Mouse (Mus musculus) liver, embryonic 14.5 days (tissue): ENCODE data around the gene Vmn2r66. TPM values are rescaled to one million over a fixed set of nuclear protein-coding genes. Genes with fewer than 3 reads are reported as not detected.

Experiments used
- ATAC-seq: fragments of 200-750 bp; cut with Nextera tagmentation; 2 replicates; pipeline ENCODE4 v1.8.0; 2017; ENCODE audit warnings: moderate number of reproducible peaks, mild to moderate bottlenecking, moderate library complexity; ENCODE audit not compliant: insufficient read depth
- DNase-seq, 3 experiments: peaks; one replicate each; pipeline ENCODE4 v3.0.0-alpha.2; 2012 to 2013; ENCODE audit warnings: low read depth in 3 of 3, low spot score in 3 of 3
- H3K27ac ChIP-seq: fragments of 300-500 bp; sonication (generic); 2 replicates; pipeline ENCODE4 v1.5.1; 2014; ENCODE audit warnings: moderate library complexity, mild to moderate bottlenecking, control low read depth, inconsistent platforms
- H3K27me3 ChIP-seq: fragments of 300-500 bp; sonication (generic); 2 replicates; pipeline ENCODE4 v1.6.1; 2014; ENCODE audit warnings: mild to moderate bottlenecking, low read length, moderate library complexity; ENCODE audit not compliant: control insufficient read depth, insufficient read depth
- H3K36me3 ChIP-seq: fragments of 300-500 bp; sonication (generic); replicated peaks from 2 replicates; pipeline ENCODE4 v1.6.1; 2014; ENCODE audit warnings: low read depth; ENCODE audit not compliant: control insufficient read depth, insufficient read depth
- H3K4me1 ChIP-seq, 2 experiments: fragments of 200-500 bp in 1 of 2; fragments of 300-500 bp in 1 of 2; sonication (generic) in 1 of 2; replicated peaks; 2 replicates each; pipeline ENCODE4 v1.6.1; 2012 to 2014; ENCODE audit warnings: antibody characterized with exemption in 1 of 2, inconsistent platforms in 1 of 2, low read length in 1 of 2; ENCODE audit not compliant: control insufficient read depth in 2 of 2, insufficient read depth in 2 of 2
- H3K4me2 ChIP-seq: fragments of 300-500 bp; sonication (generic); 2 replicates; pipeline ENCODE4 v1.6.1; 2014; ENCODE audit warnings: low read depth, mild to moderate bottlenecking, control low read depth, moderate library complexity
- H3K4me3 ChIP-seq, 2 experiments: fragments of 200-500 bp in 1 of 2; fragments of 300-500 bp in 1 of 2; sonication (generic) in 1 of 2; 2 replicates each; pipeline ENCODE4 v1.5.1; 2012 to 2014; ENCODE audit warnings: low read depth in 2 of 2, low read length in 2 of 2, mild to moderate bottlenecking in 2 of 2, control low read depth in 1 of 2, inconsistent platforms in 1 of 2, moderate library complexity in 1 of 2; ENCODE audit not compliant: insufficient read depth in 1 of 2
- H3K9ac ChIP-seq: fragments of 300-500 bp; sonication (generic); replicated peaks from 2 replicates; pipeline ENCODE4 v1.6.1; 2014; ENCODE audit warnings: mild to moderate bottlenecking, control low read depth, moderate library complexity
- H3K9me3 ChIP-seq: fragments of 300-500 bp; sonication (generic); 2 replicates; pipeline ENCODE4 v1.6.1; 2016; ENCODE audit warnings: low read length, mixed read lengths; ENCODE audit not compliant: control insufficient read depth
- CTCF ChIP-seq: IDR thresholded peaks from 2 replicates; pipeline ENCODE4 v1.5.1; 2016; ENCODE audit warnings: antibody characterized with exemption, low read depth, control low read depth
- EP300 ChIP-seq: IDR thresholded peaks from 2 replicates; pipeline ENCODE4 v1.6.1; 2016; ENCODE audit warnings: antibody characterized with exemption, low read depth
- WGBS: fragments of 180-500 bp; shearing (Covaris S2); extraction: QIAGEN DNeasy Blood & Tissue Kit; methylation state at CpG from one replicate; pipeline ENCODE4 v1.1.7; 2014; ENCODE audit not compliant: insufficient replicate concordance; 5-methylcytosine and 5-hydroxymethylcytosine counted together
- polyA plus RNA-seq, 2 experiments: library from polyadenylated mRNA; depleted of rRNA in 1 of 2; stranded (reverse) in 1 of 2; unstranded in 1 of 2; fragments of >200 nt; fragmentation: Nextera tagmentation in 1 of 2; extraction: Ambion mirVana in 1 of 2; gene quantifications; 2 replicates each; pipeline versions ENCODE4 v1.2.1 to v1.2.3; 2012 to 2014

The Vmn2r66 gene
- not detected in 2 replicates for polyA plus RNA-seq (2012; rRNA removed)
- polyA plus RNA-seq (2014; fragmentation: Nextera tagmentation; extraction: Ambion mirVana): not detected in 2 replicates

GRCm38 (mm10) chr7:85012168-85012567, at the start of gene Vmn2r66:
Gene Vmn2r66 (minus strand): TSS chr7:85012268.
- no peak within 1 kb of the TSS for H3K4me3 ChIP-seq
- ATAC-seq (no peak), DNase-seq (no peak)
- no peaks in the 10 kb centered on the region for H3K9me3 ChIP-seq
- H3K27me3 ChIP-seq: no peaks in the 10 kb centered on the region
- H3K4me2 ChIP-seq: no peak within 1 kb of the TSS
- H3K9ac ChIP-seq: no peak within 1 kb of the TSS
- H3K27ac ChIP-seq: no peak within 1 kb of the TSS
- TF ChIP-seq CTCF (no peak), EP300 (no peak)
- 66% methylated on average over 1 of the region's 1 CpGs for WGBS
- H3K4me1 ChIP-seq: no peaks in the 10 kb centered on the region
- no peaks in the 10 kb centered on the region for H3K36me3 ChIP-seq

- H3K4me2 ChIP-seq: no peak overlapping the region
- DNase-seq (no peak), ATAC-seq (no peak)
- no peaks in the 10 kb centered on the region for H3K27me3 ChIP-seq
- H3K9ac ChIP-seq: no peak overlapping the region
- 31% methylated on average over 2 of the region's 2 CpGs for WGBS
- no peaks in the 10 kb centered on the region for H3K9me3 ChIP-seq
- H3K4me1 ChIP-seq: no peaks in the 10 kb centered on the region
- no peak overlapping the region for H3K4me3 ChIP-seq
- TF ChIP-seq EP300 (no peak), CTCF (no peak)
- no peaks in the 10 kb centered on the region for H3K36me3 ChIP-seq
- no peak overlapping the region for H3K27ac ChIP-seq
Observed at GRCm38 (mm10) chr7:84996694-84997093, 15.4 kb downstream of the Vmn2r66 start.

DNA sequence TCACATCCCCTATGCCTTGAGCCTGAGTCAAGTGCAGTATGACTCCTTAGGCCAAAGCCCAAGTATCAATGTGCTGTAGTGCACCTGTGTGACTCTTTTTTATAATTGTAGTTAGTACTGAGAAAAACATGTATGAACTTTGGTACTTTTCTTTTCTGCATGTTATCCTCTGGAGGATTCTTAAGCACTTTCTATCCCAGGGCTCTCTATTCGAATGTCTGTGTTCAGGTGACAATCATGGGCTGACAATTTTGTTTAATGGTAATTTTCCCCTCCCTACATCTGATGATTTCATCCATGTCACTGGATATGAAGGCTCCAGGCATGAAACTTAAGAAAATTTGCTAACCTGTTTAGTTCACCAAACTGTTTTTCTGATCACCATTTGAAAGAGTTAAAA, 48.1 kb downstream of the Vmn2r66 start, which contains the start of gene Vmn2r65:
Gene Vmn2r65 (minus strand): TSS at position 101 of the 400 bp plus-strand sequence.
- no peaks in the 10 kb centered on the region for H3K27me3 ChIP-seq
- H3K9me3 ChIP-seq: no peaks in the 10 kb centered on the region
- DNase-seq (no peak), ATAC-seq (no peak)
- no peaks in the 10 kb centered on the region for H3K36me3 ChIP-seq
- H3K27ac ChIP-seq: no peak within 1 kb of the TSS
- no peaks in the 10 kb centered on the region for H3K4me1 ChIP-seq
- WGBS: 12% methylated on average over 1 of the region's 1 CpGs
- H3K4me3 ChIP-seq: no peak within 1 kb of the TSS
- TF ChIP-seq EP300 (no peak), CTCF (no peak)
- no peak within 1 kb of the TSS for H3K9ac ChIP-seq
- no peak within 1 kb of the TSS for H3K4me2 ChIP-seq

Other genes starting within 250 kb of the Vmn2r66 start
- gene Olfr291, start 158.7 kb downstream of the Vmn2r66 start, polyA plus RNA-seq (2012; rRNA removed): not detected in 2 replicates
- gene Olfr291, start 158.7 kb downstream of the Vmn2r66 start, polyA plus RNA-seq (2014; fragmentation: Nextera tagmentation; extraction: Ambion mirVana): not detected in 2 replicates
- gene Vmn2r65, start 48.2 kb downstream of the Vmn2r66 start, polyA plus RNA-seq (2012; rRNA removed): not detected in 2 replicates
- gene Vmn2r65, start 48.2 kb downstream of the Vmn2r66 start, polyA plus RNA-seq (2014; fragmentation: Nextera tagmentation; extraction: Ambion mirVana): not detected in 2 replicates
- gene Vmn2r67, start 143.7 kb upstream of the Vmn2r66 start, polyA plus RNA-seq (2012; rRNA removed): not detected in 2 replicates
- gene Vmn2r67, start 143.7 kb upstream of the Vmn2r66 start, polyA plus RNA-seq (2014; fragmentation: Nextera tagmentation; extraction: Ambion mirVana): not detected in 2 replicates
- gene Vmn2r68, start 225.5 kb upstream of the Vmn2r66 start, polyA plus RNA-seq (2012; rRNA removed): not detected in 2 replicates
- gene Vmn2r68, start 225.5 kb upstream of the Vmn2r66 start, polyA plus RNA-seq (2014; fragmentation: Nextera tagmentation; extraction: Ambion mirVana): not detected in 2 replicates